Mouse (Mus musculus): ENCODE results near the gene Tada3.
"Not testable (repeated sequence)": the region's sequence is repeated elsewhere in the genome, so short reads cannot be mapped to it uniquely, and the experiment has no call there.

The Tada3 gene

GRCm38 (mm10) chr6:113343177-113344092, 34.2 kb downstream of the Tada3 start, which contains the start of gene Camk1:
Gene Camk1 (minus strand): TSS chr6:113343984.
- DNase-seq (ENCODE audit: low read depth, low spot score), result no peak

- DNase-seq (ENCODE audit: low read depth, low spot score), result no peak
Measured at GRCm38 (mm10) chr6:113342297-113342696, 35.4 kb downstream of the Tada3 start.

- DNase-seq (ENCODE audit: low read depth, low spot score), result no peak
Measured at GRCm38 (mm10) chr6:113341574-113341973, 36.1 kb downstream of the Tada3 start.

- DNase-seq (ENCODE audit: low read depth, low spot score), result no peak
Measured at GRCm38 (mm10) chr6:113336852-113337620, 40.6 kb downstream of the Tada3 start.

- no peak for DNase-seq (ENCODE audit: low read depth, low spot score)
Measured at GRCm38 (mm10) chr6:113334216-113334615, 43.5 kb downstream of the Tada3 start.

GRCm38 (mm10) chr6:113333137-113333950, 44.3 kb downstream of the Tada3 start:
- DNase-seq (ENCODE audit: low read depth, low spot score), result no peak

- not testable (repeated sequence) for DNase-seq (ENCODE audit: low read depth, low spot score)
Measured at GRCm38 (mm10) chr6:113332734-113333133, 44.9 kb downstream of the Tada3 start.

GRCm38 (mm10) chr6:113331721-113332120, 46.0 kb downstream of the Tada3 start:
- no peak for DNase-seq (ENCODE audit: low read depth, low spot score)

GRCm38 (mm10) chr6:113330547-113330946, 47.1 kb downstream of the Tada3 start:
- DNase-seq (ENCODE audit: low read depth, low spot score), result no peak

GRCm38 (mm10) chr6:113329396-113329795, 48.3 kb downstream of the Tada3 start:
- DNase-seq (ENCODE audit: low read depth, low spot score), result no peak

GRCm38 (mm10) chr6:113326533-113327315, 51.0 kb downstream of the Tada3 start, which contains the start of gene Ogg1:
Gene Ogg1 (plus strand): TSS chr6:113326972.
- DNase-seq (ENCODE audit: low read depth, low spot score), result peak; percentile 99

All from WW6 (cell line).